In genomic region chr3:145703411-145703924, GRCm38 (mm10) we compare ENCODE assay signal across 10 mouse cellular contexts. TPM values are rescaled to one million over a fixed set of nuclear protein-coding genes. Genes with fewer than 3 reads are reported as not detected.
DNase-seq lines count a peak whose midpoint lies in the region; ATAC-seq lines count a peak whose summit lies in the region.
"Had no signal": no experiment of that assay in that cellular context is flagged by ENCODE, and none has a peak within 500 bp of the region (broad histone marks: within the 10 kb centered on the region; RNA-seq: fewer than 3 reads in every experiment).

No protein-coding gene starts in this region.

- 9% methylated on average over 11 of the region's 11 CpGs for WGBS in heart, embryonic 13.5 days
- 15% methylated on average over 11 of the region's 11 CpGs for WGBS in hindbrain, embryonic 15.5 days
- 7% methylated on average over 11 of the region's 11 CpGs for WGBS in midbrain, embryonic 12.5 days

- peak overlapping the region; percentile 92 for H3K27ac ChIP-seq in heart, embryonic 13.5 days (replicated peaks)
- H3K27ac ChIP-seq in hindbrain, embryonic 15.5 days (replicated peaks): no peak overlapping the region
- no peak overlapping the region for H3K27ac ChIP-seq in midbrain, embryonic 12.5 days (replicated peaks)

- peak overlapping the region; percentile 59 for H3K4me2 ChIP-seq in heart, embryonic 13.5 days
- 0 out of 2 replicates have a peak overlapping the region, but pooled peaks have one; percentile 7 for H3K4me2 ChIP-seq in hindbrain, embryonic 15.5 days
- no peak overlapping the region for H3K4me2 ChIP-seq in midbrain, embryonic 12.5 days (replicated peaks)

- H3K4me1 ChIP-seq in heart, embryonic 13.5 days: peaks cover 51% of the 10 kb centered on the region
- H3K4me1 ChIP-seq in hindbrain, embryonic 15.5 days (replicated peaks): no peaks in the 10 kb centered on the region
- peaks cover 10% of the 10 kb centered on the region for H3K4me1 ChIP-seq in midbrain, embryonic 12.5 days

- H3K36me3 ChIP-seq in heart, embryonic 13.5 days: no peaks in the 10 kb centered on the region
- H3K36me3 ChIP-seq in hindbrain, embryonic 15.5 days: no peaks in the 10 kb centered on the region
- H3K36me3 ChIP-seq in midbrain, embryonic 12.5 days: no peaks in the 10 kb centered on the region

- no peak for DNase-seq in heart, adult 11 months
- DNase-seq in embryo, embryonic 9.5 days (ENCODE audit: extremely low spot score): peak; percentile 65
- DNase-seq in adrenal gland, adult 2 months: no peak
- no peak for DNase-seq in frontal cortex, postnatal 25 days (ENCODE audit: low spot score in 2 of 2)
- no peak for DNase-seq in left cerebral cortex, adult 18-20 months (ENCODE audit: low spot score in 2 of 2)

- H3K9me3 ChIP-seq in heart, embryonic 13.5 days: no peaks in the 10 kb centered on the region
- H3K9me3 ChIP-seq in hindbrain, embryonic 15.5 days: no peaks in the 10 kb centered on the region
- no peaks in the 10 kb centered on the region for H3K9me3 ChIP-seq in midbrain, embryonic 12.5 days

- no peak for ATAC-seq in heart, embryonic 13.5 days (ENCODE audit: extremely low read depth, insufficient number of reproducible peaks, low FRiP score, low TSS enrichment)
- 0 out of 2 replicates have a peak, but pooled peaks have one; percentile 37 for ATAC-seq in hindbrain, embryonic 15.5 days (ENCODE audit: low FRiP score, low read depth)
- peak; percentile 73 for ATAC-seq in midbrain, embryonic 12.5 days (ENCODE audit: low FRiP score, low read depth)

- no peak overlapping the region for H3K4me3 ChIP-seq in heart, embryonic 13.5 days
- H3K4me3 ChIP-seq in hindbrain, embryonic 15.5 days: no peak overlapping the region
- no peak overlapping the region for H3K4me3 ChIP-seq in midbrain, embryonic 12.5 days

- H3K9ac ChIP-seq in heart, embryonic 13.5 days: peak overlapping the region; percentile 73
- H3K9ac ChIP-seq in hindbrain, embryonic 15.5 days: no peak overlapping the region
- no peak overlapping the region for H3K9ac ChIP-seq in midbrain, embryonic 12.5 days (replicated peaks)

- no peaks in the 10 kb centered on the region for H3K27me3 ChIP-seq in heart, embryonic 13.5 days (replicated peaks)
- no peaks in the 10 kb centered on the region for H3K27me3 ChIP-seq in hindbrain, embryonic 15.5 days
- peaks cover 5% of the 10 kb centered on the region; the same call in 1 of the 2 replicates for H3K27me3 ChIP-seq in midbrain, embryonic 12.5 days
- H3K27me3 ChIP-seq: CH12.LX had no signal

RNA-seq across cellular contexts. Expression of gene Ccn1, which starts 53.7 kb away (rescaled TPM):
- 60.0 and 62.1 TPM in 2 replicates for polyA plus RNA-seq in heart, embryonic 13.5 days (2015; fragmentation: Nextera tagmentation; extraction: Ambion mirVana)
- polyA plus RNA-seq in hindbrain, embryonic 15.5 days (2015; fragmentation: Nextera tagmentation; extraction: Ambion mirVana): 6.9 and 7.1 TPM in 2 replicates
- polyA plus RNA-seq in midbrain, embryonic 12.5 days (2016; fragmentation: Nextera tagmentation; extraction: Ambion mirVana): 22.5 and 29.2 TPM in 2 replicates
- 10 to 100 TPM; 13.5 to 24.3 TPM for total RNA-seq in adrenal gland, adult 2 months (2021)
- 12.4 and 14.7 TPM in 2 replicates for polyA plus RNA-seq in adrenal gland, adult 2 months (2012; rRNA removed)
- total RNA-seq in left cerebral cortex, adult 18-20 months (2021): 1 to 10 TPM; 5.3 to 8.6 TPM
- total RNA-seq: CH12.LX had no signal

RNA-seq across cellular contexts. Expression of gene Ddah1, which starts 55.0 kb away (rescaled TPM):
- 26.0 and 27.9 TPM in 2 replicates for polyA plus RNA-seq in heart, embryonic 13.5 days (2015; fragmentation: Nextera tagmentation; extraction: Ambion mirVana)
- 114 and 122 TPM in 2 replicates for polyA plus RNA-seq in hindbrain, embryonic 15.5 days (2015; fragmentation: Nextera tagmentation; extraction: Ambion mirVana)
- 38.2 TPM in 2 replicates for polyA plus RNA-seq in midbrain, embryonic 12.5 days (2016; fragmentation: Nextera tagmentation; extraction: Ambion mirVana)
- 1 to 10 TPM; 1.8 to 3.6 TPM for total RNA-seq in adrenal gland, adult 2 months (2021)
- 1.1 and 1.5 TPM in 2 replicates for polyA plus RNA-seq in adrenal gland, adult 2 months (2012; rRNA removed)
- total RNA-seq in left cerebral cortex, adult 18-20 months (2021): 10 to 100 TPM; 54.7 to 57.8 TPM
- total RNA-seq: CH12.LX; common myeloid progenitor, adult 5-6 weeks had no signal

Comparison
In these comparisons a context has a peak if more than half of its experiments do, and no peak if none do; other contexts are left out.
1. RNA of gene Ddah1, which starts 55.0 kb away (polyA plus RNA-seq): 114 to 122 TPM in hindbrain, embryonic 15.5 days, 38.2 TPM in midbrain, embryonic 12.5 days and 26.0 to 27.9 TPM in heart, embryonic 13.5 days; 1.1 to 1.5 TPM in adrenal gland, adult 2 months; every median in the first group is over 10 times any median in the second.